Mouse (Mus musculus): ENCODE measurements around the gene Hrc.

Hrc gene

GRCm38 (mm10) chr7:45335056-45335455, at the start of gene Hrc:
Hrc (plus strand) TSS chr7:45335290.
- no peak for DNase-seq

GRCm38 (mm10) chr7:45286486-45286885, 48.6 kb upstream of the Hrc start:
- no peak for DNase-seq

- DNase-seq = no peak
Observed at GRCm38 (mm10) chr7:45296626-45297025, 38.5 kb upstream of the Hrc start.

- DNase-seq = no peak
Observed at GRCm38 (mm10) chr7:45297563-45297962, 37.5 kb upstream of the Hrc start.

GRCm38 (mm10) chr7:45299752-45300151, 35.3 kb upstream of the Hrc start:
- peak; percentile 67 for DNase-seq

- peak; percentile 70 for DNase-seq
Observed at GRCm38 (mm10) chr7:45300270-45300669, 34.8 kb upstream of the Hrc start.

GRCm38 (mm10) chr7:45302626-45303025, 32.5 kb upstream of the Hrc start:
- no peak for DNase-seq

GRCm38 (mm10) chr7:45304869-45305268, 30.2 kb upstream of the Hrc start:
- DNase-seq = no peak

GRCm38 (mm10) chr7:45305275-45305674, 29.8 kb upstream of the Hrc start:
- DNase-seq = peak; percentile 67

- no peak for DNase-seq
Observed at GRCm38 (mm10) chr7:45308551-45309240, 26.4 kb upstream of the Hrc start.

GRCm38 (mm10) chr7:45309455-45309854, 25.6 kb upstream of the Hrc start:
- DNase-seq = peak; percentile 54

- DNase-seq = no peak
Observed at GRCm38 (mm10) chr7:45312023-45312422, 23.1 kb upstream of the Hrc start.

GRCm38 (mm10) chr7:45312686-45313453, 22.2 kb upstream of the Hrc start:
- DNase-seq = no peak

- DNase-seq = no peak
Observed at GRCm38 (mm10) chr7:45313495-45313894, 21.6 kb upstream of the Hrc start.

GRCm38 (mm10) chr7:45315182-45315701, 19.8 kb upstream of the Hrc start:
- peak; percentile 69 for DNase-seq

GRCm38 (mm10) chr7:45316536-45316935, 18.6 kb upstream of the Hrc start:
- no peak for DNase-seq

- DNase-seq = no peak
Observed at GRCm38 (mm10) chr7:45322245-45322644, 12.8 kb upstream of the Hrc start.

GRCm38 (mm10) chr7:45323069-45323468, 12.0 kb upstream of the Hrc start:
- no peak for DNase-seq

- no peak for DNase-seq
Observed at GRCm38 (mm10) chr7:45325800-45326199, 9.3 kb upstream of the Hrc start.

- DNase-seq = no peak
Observed at GRCm38 (mm10) chr7:45328841-45329475, 6.1 kb upstream of the Hrc start.

- DNase-seq = no peak
Observed at GRCm38 (mm10) chr7:45331502-45331901, 3.6 kb upstream of the Hrc start.

GRCm38 (mm10) chr7:45332685-45333425, 2.2 kb upstream of the Hrc start:
- peak; percentile 75 for DNase-seq

GRCm38 (mm10) chr7:45333431-45333982, 1.6 kb upstream of the Hrc start, which contains the start of gene Trpm4:
Trpm4 (minus strand) TSS chr7:45333780.
- DNase-seq = peak; percentile 90

Data from kidney, postnatal 14 days (tissue).